Mouse (Mus musculus): Measurements from ENCODE around the gene Vav2.

- TF ChIP-seq MAX (IDR thresholded peaks at IDR 0.05) (no peak), CTCF (IDR thresholded peaks at IDR 0.05; ENCODE audit: control insufficient read depth, insufficient read depth, insufficient read length) (no peak), USF1 (IDR thresholded peaks at IDR 0.05; ENCODE audit: low read depth) (no peak)
Observed at GRCm38 (mm10) chr2:27421293-27422068, 5.4 kb downstream of the Vav2 start.
